Mouse (Mus musculus): ENCODE results near the gene Unc5c.

DNA sequence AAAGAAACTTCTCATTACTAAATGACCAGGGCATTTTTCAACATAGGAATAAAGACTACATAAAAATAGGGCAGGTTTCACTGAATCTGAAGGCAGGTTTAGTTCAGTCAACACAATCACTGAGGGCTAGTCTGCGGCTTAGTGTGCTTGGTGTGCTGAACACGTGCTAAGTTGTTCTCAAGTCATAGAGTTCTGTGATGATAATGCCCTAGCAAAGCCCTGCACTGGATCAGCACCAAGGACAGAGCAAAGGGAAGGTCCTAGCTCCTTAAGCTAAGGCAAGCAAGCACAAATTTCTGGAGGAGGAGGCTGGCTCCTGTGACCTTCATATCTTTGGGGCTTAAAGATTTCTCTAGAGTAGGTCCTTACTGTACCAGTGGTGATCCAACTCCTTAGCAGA, 346.3 kb downstream of the Unc5c start:
- TF ChIP-seq CTCF (IDR thresholded peaks at IDR 0.05; ENCODE audit: extremely low read depth, insufficient read depth, low read length) (no peak), POLR2A (IDR thresholded peaks at IDR 0.05; ENCODE audit: extremely low read depth, insufficient read depth, low read length) (no peak)

Measured in cortical plate, adult 2 months (tissue).